Mouse (Mus musculus) bone marrow macrophage, adult 2 months (primary cell): ENCODE data around the gene Hist2h3c1.

Experiments
- CTCF ChIP-seq: IDR thresholded peaks from 2 replicates; pipeline ENCODE4 v1.5.1; 2012; ENCODE audit warnings: low read depth, mild to moderate bottlenecking, low read length, moderate library complexity
- POLR2A ChIP-seq: IDR thresholded peaks from 2 replicates; pipeline ENCODE4 v1.6.1; 2012; ENCODE audit warnings: mild to moderate bottlenecking, low read depth, low read length, borderline replicate concordance

GRCm38 (mm10) chr3:96199731-96200130, 46.8 kb upstream of the Hist2h3c1 start:
- TF ChIP-seq CTCF (no peak), POLR2A (no peak)
